Mouse (Mus musculus) MEL (cell line): ENCODE results near the gene Spem2. TPM values are rescaled to one million over a fixed set of nuclear protein-coding genes. Genes with fewer than 3 reads are reported as not detected.

Source experiments
- DNase-seq: peaks from one replicate; pipeline ENCODE4 v3.0.0; 2011; ENCODE audit warnings: low read depth, low spot score
- H3K27ac ChIP-seq: 2 replicates; pipeline ENCODE4 v1.5.1; 2012; ENCODE audit warnings: low read depth, mild to moderate bottlenecking, control low read depth, low read length, moderate library complexity; ENCODE audit not compliant: control insufficient read depth
- H3K27me3 ChIP-seq, 2 experiments: fragments of 150-350 bp in 1 of 2; sonication (generic) in 1 of 2; 2 replicates each; pipeline ENCODE4 v1.6.1; 2012; ENCODE audit warnings: low read length in 2 of 2, mild to moderate bottlenecking in 2 of 2, improper control_type of control experiment in 1 of 2, moderate library complexity in 1 of 2; ENCODE audit not compliant: insufficient read depth in 2 of 2, control insufficient read depth in 1 of 2
- H3K36me3 ChIP-seq, 2 experiments: 2 replicates each; pipeline ENCODE4 v1.6.1; 2012 to 2014; ENCODE audit warnings: low read length in 2 of 2, improper control_type of control experiment in 1 of 2, inconsistent platforms in 1 of 2, mild to moderate bottlenecking in 1 of 2; ENCODE audit not compliant: insufficient read depth in 2 of 2, control insufficient read depth in 1 of 2
- H3K4me1 ChIP-seq, 2 experiments: fragments of 150-350 bp in 1 of 2; sonication (generic) in 1 of 2; 2 replicates each; pipeline ENCODE4 v1.6.1; 2012; ENCODE audit warnings: low read length in 2 of 2, improper control_type of control experiment in 1 of 2, mild to moderate bottlenecking in 1 of 2; ENCODE audit not compliant: insufficient read depth in 2 of 2, control insufficient read depth in 1 of 2
- H3K4me3 ChIP-seq, 2 experiments: fragments of 150-350 bp in 1 of 2; sonication (generic) in 1 of 2; 2 replicates each; pipeline ENCODE4 v1.5.1; 2012; ENCODE audit warnings: low read depth in 2 of 2, low read length in 2 of 2, mild to moderate bottlenecking in 2 of 2, moderate library complexity in 2 of 2, control low read depth in 1 of 2, improper control_type of control experiment in 1 of 2; ENCODE audit not compliant: control insufficient read depth in 1 of 2, insufficient read depth in 1 of 2
- H3K79me2 ChIP-seq: 2 replicates; pipeline ENCODE4 v1.6.1; 2012; ENCODE audit warnings: mild to moderate bottlenecking, low read length, moderate library complexity; ENCODE audit not compliant: control insufficient read depth, poor library complexity, insufficient read depth
- H3K9ac ChIP-seq: 2 replicates; pipeline ENCODE4 v1.6.1; 2012; ENCODE audit warnings: low read depth, mild to moderate bottlenecking, control low read depth, low read length, moderate library complexity; ENCODE audit not compliant: control insufficient read depth, poor library complexity, severe bottlenecking
- H3K9me3 ChIP-seq: fragments of 150-350 bp; sonication (generic); replicated peaks from 2 replicates; pipeline ENCODE4 v1.6.1; 2012; ENCODE audit warnings: mild to moderate bottlenecking, low read length, improper control_type of control experiment, moderate library complexity; ENCODE audit not compliant: insufficient read depth
- BHLHE40 ChIP-seq: IDR thresholded peaks from 2 replicates; pipeline ENCODE4 v1.6.1; 2012; ENCODE audit warnings: low read depth, mild to moderate bottlenecking, inconsistent platforms, low read length, improper control_type of control experiment, borderline replicate concordance
- E2F4 ChIP-seq: IDR thresholded peaks from 2 replicates; pipeline ENCODE4 v1.6.1; 2011; ENCODE audit warnings: low read depth, low read length, improper control_type of control experiment, borderline replicate concordance
- ELF1 ChIP-seq: IDR thresholded peaks from 2 replicates; pipeline ENCODE4 v1.6.1; 2014; ENCODE audit warnings: low read depth, mild to moderate bottlenecking, inconsistent platforms, low read length, improper control_type of control experiment, moderate library complexity
- EP300 ChIP-seq, 2 experiments: IDR thresholded peaks; 2 replicates each; pipeline ENCODE4 v1.6.1; 2011; ENCODE audit warnings: improper control_type of control experiment in 2 of 2, low read length in 2 of 2, low read depth in 1 of 2, mild to moderate bottlenecking in 1 of 2
- ETS1 ChIP-seq: IDR thresholded peaks from 2 replicates; pipeline ENCODE4 v1.6.1; 2012; ENCODE audit warnings: low read depth, mild to moderate bottlenecking, inconsistent platforms, low read length, improper control_type of control experiment, moderate library complexity
- GABPA ChIP-seq: IDR thresholded peaks from 2 replicates; pipeline ENCODE4 v1.6.1; 2012; ENCODE audit warnings: low read depth, mild to moderate bottlenecking, inconsistent platforms, low read length, improper control_type of control experiment, moderate library complexity
- KAT2A ChIP-seq: conservative IDR thresholded peaks from 2 replicates; pipeline ENCODE4 v1.6.1; 2012; ENCODE audit warnings: low read depth, low read length, improper control_type of control experiment, inconsistent platforms
- MAFK ChIP-seq: IDR thresholded peaks from 2 replicates; pipeline ENCODE4 v1.6.1; 2011; ENCODE audit warnings: low read depth, mild to moderate bottlenecking, low read length, improper control_type of control experiment, borderline replicate concordance
- MAX ChIP-seq: IDR thresholded peaks from 2 replicates; pipeline ENCODE4 v1.6.1; 2011; ENCODE audit warnings: low read length, improper control_type of control experiment
- MAZ ChIP-seq: IDR thresholded peaks from 2 replicates; pipeline ENCODE4 v1.6.1; 2012; ENCODE audit warnings: low read depth, mild to moderate bottlenecking, inconsistent platforms, low read length, improper control_type of control experiment
- MXI1 ChIP-seq: IDR thresholded peaks from 2 replicates; pipeline ENCODE4 v1.6.1; 2011; ENCODE audit warnings: mild to moderate bottlenecking, low read depth, low read length, improper control_type of control experiment
- MYB ChIP-seq: IDR thresholded peaks from 2 replicates; pipeline ENCODE4 v1.6.1; 2011; ENCODE audit warnings: mild to moderate bottlenecking, low read depth, low read length, improper control_type of control experiment
- MYC ChIP-seq: IDR thresholded peaks from 2 replicates; pipeline ENCODE4 v1.6.1; 2011; ENCODE audit warnings: low read depth, mild to moderate bottlenecking, low read length, improper control_type of control experiment, moderate library complexity
- POLR2A ChIP-seq, 2 experiments: IDR thresholded peaks; 2 replicates each; pipeline ENCODE4 v1.6.1; 2011 to 2012; ENCODE audit warnings: low read length in 2 of 2, mild to moderate bottlenecking in 2 of 2, control low read depth in 1 of 2, improper control_type of control experiment in 1 of 2, low read depth in 1 of 2, moderate library complexity in 1 of 2; ENCODE audit not compliant: control insufficient read depth in 1 of 2, insufficient read depth in 1 of 2, poor library complexity in 1 of 2
- POLR2AphosphoS2 ChIP-seq: IDR thresholded peaks from 2 replicates; pipeline ENCODE4 v1.6.1; 2011; ENCODE audit warnings: low read length, improper control_type of control experiment
- RAD21 ChIP-seq: IDR thresholded peaks from 2 replicates; pipeline ENCODE4 v1.6.1; 2011; ENCODE audit warnings: mild to moderate bottlenecking, low read depth, low read length, improper control_type of control experiment
- TAL1 ChIP-seq: IDR thresholded peaks from 2 replicates; pipeline ENCODE4 v1.6.1; 2012; ENCODE audit warnings: mild to moderate bottlenecking, inconsistent platforms, low read length, moderate library complexity, mixed read lengths
- TBP ChIP-seq: IDR thresholded peaks from 2 replicates; pipeline ENCODE4 v1.8.0; 2011; ENCODE audit warnings: low read depth, low read length, improper control_type of control experiment
- UBTF ChIP-seq: IDR thresholded peaks from 2 replicates; pipeline ENCODE4 v1.6.1; 2012; ENCODE audit warnings: low read depth, mild to moderate bottlenecking, inconsistent platforms, low read length, improper control_type of control experiment, moderate library complexity, borderline replicate concordance; ENCODE audit not compliant: insufficient read depth
- ZKSCAN1 ChIP-seq: IDR thresholded peaks from 2 replicates; pipeline ENCODE4 v1.6.1; 2012; ENCODE audit warnings: low read depth, mild to moderate bottlenecking, inconsistent platforms, low read length, improper control_type of control experiment, moderate library complexity
- ZMIZ1 ChIP-seq: IDR thresholded peaks from 2 replicates; pipeline ENCODE4 v1.6.1; 2012; ENCODE audit warnings: low read depth, mild to moderate bottlenecking, inconsistent platforms, low read length, improper control_type of control experiment, moderate library complexity
- polyA plus RNA-seq, 2 experiments: library from polyadenylated mRNA; stranded (reverse) in 1 of 2; unstranded in 1 of 2; fragments of >175 nt in 1 of 2; fragments of >200 nt in 1 of 2; gene quantifications; 2 replicates each; pipeline versions ENCODE4 v1.2.1 to v1.2.4; 2012; ENCODE audit warnings: low replicate concordance in 2 of 2, low read depth in 1 of 2; ENCODE audit not compliant: insufficient read length in 2 of 2, insufficient read depth in 1 of 2, missing spikeins in 1 of 2
- total RNA-seq: library from RNA; depleted of rRNA; stranded (reverse); fragments of 300-350 nt; gene quantifications from 2 replicates; pipeline ENCODE4 v1.2.3, GENCODE M21; 2012

Spem2 gene
- total and polyA plus RNA-seq, 3 experiments = not detected

- no peaks in the 10 kb centered on the region for H3K79me2 ChIP-seq
- H3K9ac ChIP-seq = no peak overlapping the region
- H3K9me3 ChIP-seq = no peaks in the 10 kb centered on the region
- no peak for DNase-seq
- TF ChIP-seq MAX (no peak), MAZ (no peak), EP300 (IDR thresholded peaks at IDR 0.05; ENCODE audit: low read depth in 1 of 2, low read length in 2 of 2) (no peak), GABPA (no peak), TBP (no peak), POLR2A (IDR thresholded peaks at IDR 0.05; ENCODE audit: control insufficient read depth in 1 of 2, insufficient read depth in 1 of 2, low read depth in 1 of 2, low read length in 2 of 2, poor library complexity in 1 of 2) (no peak), ZMIZ1 (no peak), ETS1 (no peak), UBTF (no peak), MXI1 (no peak), ZKSCAN1 (no peak), E2F4 (no peak), BHLHE40 (no peak), RAD21 (no peak)
- TF ChIP-seq, all 39 proteins: peak for 0
- Histone ChIP-seq H3K4me3 (no peak overlapping the region), H3K27ac (no peak overlapping the region), H3K36me3 (no peaks in the 10 kb centered on the region; a peak in 1 of 4 replicates), H3K27me3 (no peaks in the 10 kb centered on the region), H3K4me1 (no peaks in the 10 kb centered on the region)
These were observed 5.2 kb upstream of the Spem2 start for GRCm38 (mm10) chr11:69823456-69823855.

- Histone ChIP-seq H3K9ac (no peak within 1 kb of the TSS), H3K9me3 (no peaks in the 10 kb centered on the region), H3K27ac (no peak within 1 kb of the TSS), H3K4me3 (no peak within 1 kb of the TSS), H3K27me3 (0 out of 4 replicates have a peak, but pooled peaks cover 0 to 2% of the 10 kb centered on the region in 2 experiments), H3K79me2 (no peaks in the 10 kb centered on the region), H3K4me1 (no peaks in the 10 kb centered on the region), H3K36me3 (no peaks in the 10 kb centered on the region)
- DNase-seq = no peak
- TF ChIP-seq MYC (no peak), ZMIZ1 (no peak)
These were observed 3.8 kb upstream of the Spem2 start, which contains the start of gene Spem1 for GRCm38 (mm10) chr11:69822080-69822479. TSS of gene Spem1 (minus strand) at chr11:69822180.

GRCm38 (mm10) chr11:69818871-69819270 lies 606 bp upstream of the Spem2 start:
- H3K9ac ChIP-seq = no peak overlapping the region
- no peaks in the 10 kb centered on the region for H3K4me1 ChIP-seq
- TF ChIP-seq KAT2A (no peak), ELF1 (no peak), BHLHE40 (no peak), MYB (no peak), POLR2AphosphoS2 (no peak), GABPA (no peak), MAFK (no peak), TAL1 (no peak), POLR2A (IDR thresholded peaks at IDR 0.05; ENCODE audit: control insufficient read depth in 1 of 2, insufficient read depth in 1 of 2, low read depth in 1 of 2, low read length in 2 of 2, poor library complexity in 1 of 2) (no peak), E2F4 (no peak)
- TF ChIP-seq, all 39 proteins: peak for 0
- no peak overlapping the region for H3K27ac ChIP-seq
- DNase-seq = no peak
- 0 out of 4 replicates have a peak, but pooled peaks cover 0 to 2% of the 10 kb centered on the region in 2 experiments for H3K27me3 ChIP-seq
- H3K9me3 ChIP-seq = no peaks in the 10 kb centered on the region
- H3K4me3 ChIP-seq = no peak overlapping the region
- H3K79me2 ChIP-seq = no peaks in the 10 kb centered on the region
- no peaks in the 10 kb centered on the region for H3K36me3 ChIP-seq
